Mouse (Mus musculus): ENCODE measurements at regions not wholly inside any gene's neighbourhood (a gene's known extent, or its start where the extent isn't known, plus 50 kb on each side); places are given as distances from the start of the nearest gene placed in this dataset.

GRCm38 (mm10) chr1:102825056-102825455, 1943.3 kb upstream of the Cdh20 start:
- TF ChIP-seq ETS1 (conservative IDR thresholded peaks at IDR 0.05; ENCODE audit: low read depth, low read length) (no peak), USF1 (IDR thresholded peaks at IDR 0.05; ENCODE audit: low read depth, low read length) (no peak), SMC3 (IDR thresholded peaks at IDR 0.05; ENCODE audit: low read depth, low read length) (no peak), POLR2A (IDR thresholded peaks at IDR 0.05; ENCODE audit: low read depth, low read length) (no peak), CTCF (conservative IDR thresholded peaks at IDR 0.05 in 1 of 2, IDR thresholded peaks at IDR 0.05 in 1 of 2; ENCODE audit: low read depth in 2 of 2, low read length in 2 of 2) (no peak)

Measured in CH12.LX (cell line).